Mouse (Mus musculus) bone marrow macrophage, adult 2 months (primary cell): ENCODE results near the gene Ccl22.

ENCODE experiments used
- CTCF ChIP-seq: IDR thresholded peaks from 2 replicates; pipeline ENCODE4 v1.5.1; 2012; ENCODE audit warnings: low read depth, mild to moderate bottlenecking, low read length, moderate library complexity
- POLR2A ChIP-seq: IDR thresholded peaks from 2 replicates; pipeline ENCODE4 v1.6.1; 2012; ENCODE audit warnings: mild to moderate bottlenecking, low read depth, low read length, borderline replicate concordance

DNA sequence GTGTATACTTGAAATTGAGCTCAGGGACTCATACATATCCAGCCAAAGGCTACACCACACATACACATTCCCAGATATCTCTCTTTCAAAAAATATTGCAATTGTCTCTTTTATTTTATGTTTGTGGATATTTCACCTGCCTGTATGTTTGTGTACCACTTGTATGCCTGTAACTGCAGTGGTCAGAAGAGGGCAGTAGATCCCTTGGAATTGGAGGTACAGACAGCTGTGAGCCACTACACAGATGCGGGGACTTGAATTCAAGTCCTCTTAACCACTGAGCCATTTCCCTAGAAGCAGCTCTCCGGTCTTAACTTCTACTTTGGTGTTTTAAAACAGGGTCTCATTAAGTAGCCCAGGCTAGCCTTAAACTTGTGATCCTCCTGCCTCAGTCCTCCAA, 49.4 kb downstream of the Ccl22 start:
- TF ChIP-seq CTCF (no peak), POLR2A (no peak)
